Mouse (Mus musculus) cerebellum, postnatal 36 days (tissue): ENCODE measurements around the gene Ubb.

Experiments used
- DNase-seq, 2 experiments: peaks; one replicate each; pipeline ENCODE4 v3.0.0; 2021 to 2022; ENCODE audit warnings: mixed read lengths in 2 of 2

Ubb gene

DNA sequence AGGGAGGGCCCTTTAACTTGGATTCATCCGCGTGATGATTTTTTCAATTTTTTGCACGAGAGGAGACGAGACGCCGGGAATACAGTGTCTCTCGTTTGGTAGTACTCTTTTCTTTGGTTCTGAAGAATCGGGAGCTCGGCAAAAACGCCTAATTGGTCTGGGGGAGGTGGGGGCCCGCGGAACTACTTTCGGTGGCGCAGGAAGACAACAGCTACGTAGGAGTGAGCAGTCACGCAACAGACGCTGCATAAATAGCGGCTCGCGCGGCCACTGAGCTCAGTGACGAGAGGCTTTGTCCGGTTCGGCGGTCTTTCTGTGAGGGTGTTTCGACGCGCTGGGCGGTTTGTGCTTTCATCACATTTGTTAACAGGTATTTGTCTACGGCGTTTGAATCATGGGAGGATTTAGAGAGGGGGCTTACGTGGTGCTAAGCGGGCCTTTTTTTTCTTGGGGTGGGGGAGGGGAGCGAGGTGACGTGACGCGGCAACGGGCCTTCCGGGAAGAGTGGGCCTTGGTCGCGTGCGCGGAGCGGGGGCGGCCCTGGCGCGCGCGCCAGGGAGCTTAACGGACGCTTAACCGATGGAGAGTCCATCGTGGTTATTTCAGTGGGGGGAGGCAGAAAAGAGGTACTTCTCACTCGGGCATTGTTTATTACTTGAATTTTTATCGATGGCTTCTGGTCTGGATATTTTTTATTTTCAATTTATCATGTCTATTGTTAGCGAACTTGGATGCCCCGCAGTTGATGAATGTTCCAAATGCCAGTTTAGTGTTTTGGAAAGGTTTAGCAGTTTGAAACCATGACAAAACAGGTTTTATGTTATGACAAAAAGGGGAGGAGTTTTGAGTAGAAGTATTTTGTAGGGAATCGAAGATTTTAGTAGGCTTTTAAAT lies 502 bp downstream of the Ubb start:
- DNase-seq, result peak; percentile 92

DNA sequence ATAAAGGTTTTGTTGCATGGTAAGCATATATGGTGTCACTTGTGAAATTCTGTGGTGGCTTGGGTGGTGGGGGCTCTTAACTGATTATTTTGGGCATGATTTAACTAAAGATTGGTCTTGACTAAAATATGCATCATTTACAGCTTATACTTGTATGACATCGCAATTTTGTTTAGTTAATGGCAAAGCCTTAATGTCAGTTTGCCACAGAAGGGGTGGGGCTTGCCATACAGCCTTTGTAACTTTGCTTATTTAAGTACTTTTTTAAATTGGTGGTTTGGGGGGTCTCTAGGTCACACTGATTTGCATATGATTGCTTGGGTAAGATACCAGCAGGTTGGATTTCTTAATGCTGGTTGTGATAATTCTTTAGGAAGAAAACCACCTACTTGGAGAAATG lies 2.2 kb downstream of the Ubb start:
- DNase-seq, result no peak

DNA sequence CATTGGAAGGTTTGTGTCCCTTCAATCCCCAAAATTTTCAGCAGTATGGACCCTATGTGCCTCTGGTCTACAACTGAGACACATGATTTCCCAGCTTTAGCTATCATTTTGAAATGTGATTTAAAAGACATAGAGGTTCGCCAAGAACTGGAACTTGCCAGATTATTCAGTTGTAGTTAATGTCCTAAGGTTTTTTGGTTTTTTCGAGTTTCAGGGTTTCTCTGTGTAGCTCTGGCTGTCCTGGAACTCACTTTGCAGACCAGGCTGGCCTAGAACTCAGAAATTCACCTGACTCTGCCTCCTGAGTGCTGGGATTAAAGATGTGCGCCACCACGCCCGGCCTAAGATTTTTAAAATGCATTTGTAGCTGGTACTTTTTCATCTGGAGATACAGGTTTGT lies 2.7 kb downstream of the Ubb start:
- no peak for DNase-seq

DNA sequence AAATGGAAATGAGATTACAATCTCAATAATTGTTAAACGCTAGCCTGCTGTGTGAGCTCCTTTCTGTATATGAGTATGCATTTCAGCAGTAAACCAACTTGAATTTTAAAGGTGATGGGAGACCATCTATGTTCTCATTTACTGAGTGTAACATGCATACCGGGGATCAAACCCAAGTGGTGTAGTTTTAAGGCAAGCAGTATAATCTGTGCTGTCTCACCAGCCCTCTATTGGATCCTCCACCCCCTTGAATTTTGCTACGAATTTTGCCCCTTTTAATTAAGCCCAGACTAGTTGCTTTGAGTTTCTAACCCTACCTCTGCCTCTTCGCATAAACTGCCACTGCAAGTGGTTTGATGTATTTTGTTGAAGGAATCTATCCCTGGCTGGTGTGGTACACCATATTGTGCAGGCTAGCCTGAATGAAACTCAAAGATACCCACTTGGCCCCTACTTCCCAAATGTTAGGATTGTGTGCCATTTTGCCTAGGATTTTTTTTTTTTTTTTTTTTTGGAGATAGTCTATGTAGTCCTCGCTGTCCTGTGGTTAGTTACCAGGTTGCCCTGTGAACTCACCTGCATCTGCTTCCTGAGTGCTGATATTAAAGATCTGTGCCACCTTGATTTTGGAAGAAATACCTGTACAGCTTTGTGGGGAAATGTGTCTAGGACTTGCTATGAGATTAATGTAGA lies 3.3 kb downstream of the Ubb start:
- no peak for DNase-seq

DNA sequence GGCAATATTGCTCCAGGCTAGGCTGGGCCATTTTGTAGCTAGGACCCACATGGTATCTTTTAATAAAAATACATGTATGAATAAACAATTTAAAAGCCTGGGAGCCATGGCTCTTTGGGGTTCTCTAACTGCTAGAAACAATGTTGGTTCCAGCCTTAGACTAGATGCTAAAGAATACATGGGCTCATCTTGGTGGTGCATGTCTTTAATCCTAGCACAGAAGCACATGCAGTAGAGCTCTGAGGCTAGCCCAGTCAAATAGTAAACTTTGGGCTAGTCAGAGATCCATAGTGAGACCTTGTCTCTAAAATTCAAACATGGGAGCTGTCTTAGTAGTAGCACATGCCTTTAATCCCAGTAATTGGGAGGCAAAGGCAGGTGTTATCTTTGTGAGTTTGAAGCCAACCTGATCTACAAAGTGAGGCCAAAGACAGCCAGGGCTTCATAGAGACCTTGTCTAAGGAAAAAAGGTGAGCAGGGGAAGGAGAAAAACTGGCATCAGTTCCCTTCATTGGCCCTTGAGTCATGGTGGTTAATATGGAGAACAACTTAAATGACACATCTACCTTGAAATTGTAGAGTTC lies 4.1 kb downstream of the Ubb start:
- no peak for DNase-seq

DNA sequence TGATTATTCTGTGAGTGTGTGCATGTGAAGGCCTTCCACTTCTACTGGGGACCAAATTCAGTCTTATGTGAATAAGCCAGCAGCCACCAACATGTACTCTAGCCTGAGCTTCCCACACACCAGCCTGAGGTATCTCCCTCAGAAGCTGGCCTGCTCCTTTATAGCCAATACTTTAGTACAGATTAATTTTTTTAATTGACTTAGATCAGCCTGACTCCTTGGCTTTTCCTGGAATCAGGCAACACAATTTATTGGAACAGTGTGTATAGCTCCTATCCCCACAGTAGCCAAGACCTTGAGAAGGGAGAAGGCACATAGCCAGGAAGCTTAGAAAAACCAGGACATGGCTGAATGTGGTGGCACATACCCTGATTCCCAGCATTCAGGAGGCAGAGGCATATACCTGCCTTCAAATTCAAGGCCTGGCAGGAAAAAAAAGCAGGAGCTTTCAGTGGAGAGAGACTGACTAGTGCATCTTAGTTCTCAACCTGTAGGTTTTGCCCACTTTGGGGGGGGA lies 5.0 kb downstream of the Ubb start:
- DNase-seq, result no peak

DNA sequence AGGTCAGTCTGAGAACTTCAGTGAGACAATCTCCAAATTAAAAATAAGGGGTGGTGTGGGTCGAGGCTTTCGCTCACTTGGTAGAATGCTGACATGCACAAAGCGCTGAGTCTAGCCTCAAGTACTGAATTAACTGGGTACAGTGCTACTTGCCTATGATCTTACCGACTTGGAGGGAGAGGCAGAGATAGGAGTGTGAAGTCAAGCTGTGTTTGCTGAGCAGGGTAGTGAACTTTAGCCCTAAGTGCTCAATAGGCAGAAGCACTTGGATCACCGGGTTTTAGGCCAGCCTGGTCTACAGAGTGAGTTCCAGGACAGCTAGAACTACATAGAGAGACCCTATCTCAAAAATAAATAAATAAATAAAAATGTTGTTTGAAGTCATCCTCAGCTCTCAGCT lies 6.2 kb downstream of the Ubb start:
- no peak for DNase-seq

DNA sequence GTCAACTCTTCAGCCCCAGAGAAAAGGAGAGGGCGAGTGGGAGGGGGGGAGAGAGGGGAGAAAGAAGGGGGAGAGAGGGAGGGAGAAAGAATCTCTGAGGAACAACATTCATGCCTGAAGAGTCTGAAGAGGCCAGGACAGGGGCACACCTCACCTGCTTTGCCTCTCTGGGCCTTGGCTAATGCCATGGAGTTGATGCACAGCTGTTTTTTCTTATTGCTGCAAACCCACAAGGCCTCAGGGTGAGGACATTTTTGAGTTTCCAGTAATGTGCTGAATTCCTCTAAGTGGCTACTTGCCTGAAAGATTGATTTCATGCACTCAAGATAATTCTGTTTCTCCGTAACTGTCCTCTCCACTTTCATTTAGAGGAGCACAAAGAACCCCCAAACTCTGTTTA lies 7.2 kb downstream of the Ubb start:
- DNase-seq, result no peak

DNA sequence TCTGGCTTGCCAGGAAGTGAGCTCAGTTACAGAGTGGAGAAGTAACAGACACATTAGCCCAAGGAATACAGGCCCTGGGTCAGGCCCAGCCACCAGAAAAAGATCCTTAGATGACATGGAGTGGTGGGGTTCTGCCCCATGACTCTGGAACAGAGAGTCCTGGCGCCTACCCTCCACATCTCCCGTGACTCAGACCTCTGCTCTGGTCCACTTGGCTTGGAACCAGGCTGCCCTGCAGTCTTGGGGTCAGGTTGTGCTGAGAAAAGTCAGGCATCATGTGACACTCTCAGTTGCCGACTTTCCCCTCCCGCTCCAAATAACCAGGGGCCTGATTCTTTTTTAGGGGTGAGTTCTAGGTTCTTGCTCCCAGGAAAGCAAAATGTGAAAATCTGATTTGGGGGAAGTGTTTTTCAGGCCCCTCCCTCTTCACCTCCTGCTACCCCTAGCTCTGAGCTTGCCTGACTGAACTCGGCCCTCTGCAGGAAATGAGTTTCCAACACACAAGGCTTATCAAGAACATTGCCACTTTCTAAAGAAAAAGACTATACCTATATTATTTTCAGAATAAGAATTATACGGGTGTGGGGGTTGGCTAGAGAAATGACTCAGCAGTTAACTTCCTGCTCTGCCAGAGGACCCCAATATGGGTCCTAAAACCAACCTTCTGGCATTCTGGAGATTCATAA lies 8.1 kb downstream of the Ubb start:
- DNase-seq, result no peak

DNA sequence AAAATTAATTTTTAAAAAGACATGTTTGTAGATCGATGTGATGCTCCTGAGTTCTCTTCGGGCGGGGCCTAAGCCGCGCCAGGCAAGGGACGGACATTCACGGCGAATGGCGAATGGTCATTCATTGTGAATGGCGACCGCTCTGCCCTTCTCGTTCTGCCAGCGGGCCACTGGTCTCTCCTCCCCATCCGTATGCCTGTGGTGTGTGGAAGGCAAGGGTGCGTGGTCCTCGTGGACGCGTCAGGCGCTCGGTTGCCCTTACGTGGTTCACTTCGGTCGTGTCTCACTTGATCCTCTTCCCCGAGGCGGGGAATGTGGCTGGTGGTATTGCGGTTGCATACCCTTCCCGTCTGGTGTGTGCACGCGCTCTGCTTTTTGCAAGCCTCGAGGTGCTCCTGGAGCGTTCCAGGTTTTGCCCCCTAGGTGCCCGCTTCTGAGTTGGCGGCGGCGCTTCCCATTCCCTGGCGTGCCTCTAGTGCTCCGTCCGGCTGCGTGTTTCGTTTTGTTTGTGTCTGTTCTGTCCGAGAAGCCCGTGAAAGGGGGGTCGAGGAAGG lies 9.6 kb downstream of the Ubb start:
- DNase-seq, result peak in 1 of 2 experiments; percentile 14

DNA sequence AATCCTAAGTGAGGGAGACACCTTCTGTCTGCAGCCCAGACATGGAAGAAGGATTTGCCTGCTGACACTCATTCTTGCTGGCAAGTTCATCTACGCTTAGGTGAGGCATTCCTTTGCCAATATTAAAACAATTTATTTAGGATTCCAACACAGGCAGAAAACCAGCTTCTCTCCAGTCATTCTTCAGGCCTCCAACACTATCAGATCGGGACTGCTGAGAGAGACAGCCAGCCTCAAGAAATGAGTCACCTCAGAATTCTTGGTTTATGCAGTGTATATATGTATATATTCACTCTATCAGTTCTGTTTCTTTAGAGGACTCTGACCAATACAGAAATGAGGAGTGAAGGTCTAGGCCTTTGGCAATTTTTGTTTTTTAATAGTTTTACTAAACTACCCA lies 12.6 kb downstream of the Ubb start:
- DNase-seq, result no peak

DNA sequence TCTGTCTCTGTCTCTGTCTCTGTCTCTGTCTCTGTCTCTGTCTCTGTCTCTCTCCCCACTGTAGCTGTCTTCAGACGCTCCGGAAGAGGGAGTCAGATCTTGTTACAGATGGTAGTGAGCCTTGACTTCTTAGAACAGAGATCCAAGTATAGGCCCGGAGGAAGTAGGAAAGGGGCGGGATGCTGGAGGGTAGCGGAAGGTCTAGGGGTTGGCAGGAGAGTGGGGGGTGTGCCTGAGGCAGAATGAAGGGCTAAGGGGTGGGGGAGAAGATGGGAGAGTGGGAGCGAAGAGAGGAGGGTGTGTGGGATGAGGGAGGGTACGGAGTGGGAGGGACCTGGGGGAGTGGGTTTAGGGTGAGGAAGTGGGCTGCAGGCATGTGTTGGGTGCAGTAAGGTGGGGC lies 14.8 kb downstream of the Ubb start:
- DNase-seq, result no peak

DNA sequence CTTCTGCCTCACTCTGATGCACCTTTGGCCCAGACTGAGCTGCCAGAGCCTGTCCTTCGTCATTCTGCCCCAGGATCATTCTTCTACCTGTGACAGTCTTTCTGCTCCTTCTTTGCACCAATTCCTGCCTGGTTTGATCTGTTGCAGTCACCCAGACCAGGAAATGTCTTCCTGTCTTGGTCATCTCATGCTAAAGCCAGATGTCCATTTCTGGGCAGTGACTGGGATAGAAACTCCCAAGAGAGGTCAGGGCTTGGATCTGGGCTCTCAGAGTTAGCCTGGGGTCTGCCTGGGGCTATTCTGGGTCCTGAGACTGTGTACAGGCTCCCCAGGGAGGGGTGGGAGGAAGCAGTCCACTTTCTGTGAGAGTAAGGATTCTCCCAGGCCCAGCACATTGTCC lies 15.2 kb downstream of the Ubb start:
- DNase-seq, result no peak

DNA sequence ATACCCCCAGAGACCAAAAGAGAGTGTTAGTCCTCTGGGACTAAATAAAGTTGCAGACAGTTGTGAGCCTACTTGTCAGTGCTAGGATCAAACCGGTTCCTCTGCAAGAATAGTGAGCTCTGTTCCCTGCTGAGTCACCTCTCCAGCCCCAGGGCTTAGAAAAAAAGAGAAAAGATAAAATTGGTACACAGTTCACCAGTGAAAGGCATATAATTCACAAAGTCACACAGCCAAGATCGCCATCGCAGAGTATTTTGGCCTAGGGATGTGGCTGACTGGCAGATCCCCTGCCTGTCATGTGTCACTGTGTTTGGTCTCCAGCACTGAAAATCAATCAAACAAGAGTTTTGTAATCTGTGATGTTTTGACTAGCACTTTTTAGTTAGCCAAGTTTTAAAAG lies 17.3 kb downstream of the Ubb start:
- DNase-seq, result no peak

DNA sequence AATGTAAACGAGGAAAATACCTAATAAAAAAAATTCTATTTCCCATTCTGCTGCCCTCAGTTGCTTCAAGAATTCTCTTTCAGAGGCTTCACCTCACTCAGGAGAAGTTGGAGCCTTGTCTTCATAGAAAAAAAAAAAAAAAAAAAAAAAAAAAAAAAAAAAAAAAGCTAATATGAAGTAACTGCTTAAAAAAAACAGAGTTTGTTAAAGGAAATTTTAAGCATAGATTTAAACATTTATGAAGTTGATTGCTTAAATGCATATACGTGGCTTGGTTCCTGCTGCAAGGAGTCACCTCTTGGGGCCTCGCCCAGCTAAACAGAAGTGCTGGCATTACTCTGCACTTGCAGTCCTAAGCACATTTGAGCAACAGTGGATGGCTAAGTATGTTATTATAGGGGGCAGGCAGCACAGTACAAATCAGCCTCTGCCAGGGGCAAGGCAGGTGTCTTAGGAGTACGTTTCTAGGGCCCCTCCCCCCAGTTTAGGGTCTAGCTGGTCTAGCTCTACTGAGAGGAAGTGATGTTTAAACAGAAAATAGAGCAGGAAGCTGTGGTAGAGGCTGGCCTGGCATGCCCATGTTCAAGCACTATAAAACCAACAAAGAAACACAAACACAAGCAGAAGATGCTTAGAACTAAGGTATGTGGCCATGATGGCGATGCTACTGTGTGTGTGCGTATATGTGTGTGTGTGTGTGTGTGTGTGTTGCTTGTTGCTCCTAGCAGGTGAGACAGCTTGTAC lies 23.2 kb downstream of the Ubb start, which contains the start of gene Trpv2:
Gene Trpv2 (plus strand): TSS at position 528 of the 744 bp plus-strand sequence.
- no peak for DNase-seq

DNA sequence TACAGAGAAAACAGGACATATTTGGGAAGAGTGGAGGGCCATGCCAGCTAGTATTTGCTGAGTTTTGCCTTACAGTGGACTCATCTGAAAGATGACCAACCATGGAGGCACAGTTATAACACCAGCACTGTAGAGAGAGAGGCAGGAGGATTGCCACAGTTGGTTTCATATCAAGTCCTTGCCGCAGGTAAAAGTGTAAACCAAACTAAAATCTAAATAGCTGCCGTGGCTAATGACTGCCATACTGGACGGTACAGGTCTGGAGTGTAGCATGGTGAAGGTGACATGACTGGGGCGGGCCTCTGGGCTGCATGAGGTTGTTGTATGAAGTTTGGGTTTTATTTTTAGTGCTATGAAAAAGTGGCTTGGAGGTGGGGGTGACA lies 23.7 kb downstream of the Ubb start:
- no peak for DNase-seq

DNA sequence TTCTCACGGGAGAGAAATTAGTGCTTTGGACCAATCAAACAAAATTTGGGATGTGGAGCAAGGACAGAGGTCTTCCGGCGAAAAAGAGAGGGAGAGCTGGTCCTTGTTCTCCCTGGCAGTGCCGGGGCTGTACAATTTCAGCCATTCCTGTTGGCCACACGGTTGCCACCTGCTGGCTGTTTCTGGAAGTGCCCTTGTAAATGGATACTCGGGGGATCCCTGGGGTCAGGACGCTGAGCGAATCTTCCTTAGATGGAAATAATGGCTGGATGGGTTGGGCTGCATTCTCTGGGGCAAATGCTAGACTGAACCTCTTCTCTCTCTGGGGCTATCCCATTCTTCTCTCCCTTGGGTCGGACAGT lies 24.3 kb downstream of the Ubb start:
- peak; percentile 91 to 97 for DNase-seq

DNA sequence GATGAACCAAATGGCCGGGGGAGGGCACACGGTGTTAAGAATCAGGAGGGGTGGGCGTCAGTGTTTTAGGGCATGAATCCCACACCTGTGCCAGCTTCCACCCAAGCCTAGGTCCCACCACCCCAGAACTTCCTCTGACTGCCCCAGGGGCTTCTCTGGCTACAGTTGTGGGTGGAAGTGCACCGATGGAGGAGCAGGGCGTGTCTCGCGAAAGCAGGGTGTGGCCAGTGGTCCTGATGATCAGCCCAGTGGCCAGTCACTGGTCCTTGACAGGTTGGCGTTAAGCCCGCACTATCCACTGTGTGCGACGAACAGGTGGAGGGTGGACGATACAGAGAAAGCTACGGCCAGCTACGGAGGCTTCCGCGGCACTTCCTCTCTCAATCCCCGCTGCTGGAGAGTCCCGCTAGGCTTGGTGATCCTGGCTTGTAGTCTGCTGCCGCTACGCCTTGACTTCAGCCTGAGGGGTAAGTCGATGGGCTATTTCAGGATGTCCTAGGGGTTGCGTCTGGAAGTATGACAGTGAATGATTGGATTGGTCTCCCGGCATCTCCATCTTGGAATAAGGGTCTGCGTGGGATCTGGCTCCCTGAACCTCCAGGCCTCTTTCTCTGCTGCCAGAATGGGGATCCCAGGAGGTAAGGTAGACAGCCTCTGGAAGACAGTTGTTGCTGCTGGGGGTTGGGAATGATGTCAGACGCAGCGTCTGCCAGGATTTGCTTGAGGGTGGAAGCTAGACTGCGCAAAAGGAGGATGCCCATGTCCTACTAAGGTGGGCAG lies 24.9 kb downstream of the Ubb start:
- peak; percentile 78 to 81 for DNase-seq

DNA sequence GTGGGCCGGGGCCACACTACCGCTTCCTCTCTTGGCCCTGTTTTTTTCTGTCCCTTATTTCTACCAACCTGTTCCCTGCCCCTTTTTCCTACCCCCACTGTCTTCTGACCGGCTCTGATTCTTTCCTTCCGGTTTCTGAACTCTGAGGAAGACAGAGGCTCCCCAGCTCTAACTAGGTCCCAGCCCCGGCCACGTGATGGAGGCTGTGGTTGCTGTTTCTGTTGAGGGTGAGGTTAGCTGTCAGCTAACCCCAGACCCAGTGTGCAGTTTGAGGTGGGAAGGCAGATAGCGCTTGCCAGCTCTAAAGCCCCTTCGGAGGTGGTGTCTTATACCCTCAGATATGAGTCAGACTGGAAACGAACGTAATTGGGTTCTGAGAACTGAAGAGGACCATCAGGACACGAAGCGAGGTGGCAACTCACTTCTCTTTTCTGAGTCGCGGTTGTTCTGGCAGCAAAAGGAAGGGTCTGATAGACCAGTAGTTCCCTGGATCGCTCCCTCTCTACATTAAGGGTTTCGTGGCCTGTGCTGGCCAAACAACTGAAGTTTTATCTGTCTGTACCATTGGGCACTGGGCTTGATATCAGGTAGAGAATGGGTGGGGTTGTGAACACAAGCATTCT lies 25.7 kb downstream of the Ubb start:
- DNase-seq, result no peak

DNA sequence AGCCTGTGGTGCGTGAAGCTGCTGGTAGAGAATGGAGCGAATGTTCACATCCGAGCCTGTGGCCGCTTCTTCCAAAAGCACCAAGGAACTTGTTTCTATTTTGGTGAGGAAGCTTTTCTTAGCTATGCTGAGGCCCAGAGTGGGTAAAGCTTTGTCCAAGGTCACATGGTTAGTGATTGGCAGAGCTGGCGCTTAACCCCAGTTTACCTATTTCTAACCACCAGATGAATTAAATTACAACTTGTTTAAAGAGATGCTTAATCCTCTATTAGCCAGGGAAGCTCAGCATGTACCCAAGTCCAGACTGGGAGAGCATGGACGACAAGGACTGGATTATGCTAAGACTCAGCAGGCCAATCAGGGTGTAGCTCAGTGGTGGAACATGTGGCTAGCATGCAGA lies 32.1 kb downstream of the Ubb start:
- no peak for DNase-seq

DNA sequence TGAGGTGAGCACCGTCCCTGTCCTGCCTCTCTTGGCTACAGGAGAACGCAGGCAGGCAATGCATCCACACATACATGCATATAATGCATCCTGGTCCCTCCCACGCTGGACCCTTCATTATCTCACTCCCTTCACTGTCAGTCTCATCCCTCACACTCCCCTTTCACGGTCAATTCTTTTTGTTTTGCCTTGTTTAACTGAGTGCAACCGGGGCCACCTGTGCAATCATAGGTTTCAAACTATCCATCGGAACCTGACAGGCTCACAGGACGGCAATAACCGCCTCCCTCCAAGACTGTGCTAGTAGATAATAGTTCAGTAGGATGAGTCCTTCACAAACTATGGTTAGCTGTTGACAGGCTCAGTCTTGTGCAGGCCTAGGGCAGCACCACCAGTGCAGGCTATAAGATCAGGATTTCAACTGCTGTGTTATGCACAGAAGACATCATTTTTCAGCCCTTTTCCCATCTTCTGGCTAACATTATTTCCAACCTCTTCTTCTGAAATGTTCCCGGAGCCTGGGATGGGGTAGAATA lies 33.8 kb downstream of the Ubb start:
- no peak for DNase-seq
